13 mouse cellular contexts compared by ENCODE assay signal in the genomic region with DNA sequence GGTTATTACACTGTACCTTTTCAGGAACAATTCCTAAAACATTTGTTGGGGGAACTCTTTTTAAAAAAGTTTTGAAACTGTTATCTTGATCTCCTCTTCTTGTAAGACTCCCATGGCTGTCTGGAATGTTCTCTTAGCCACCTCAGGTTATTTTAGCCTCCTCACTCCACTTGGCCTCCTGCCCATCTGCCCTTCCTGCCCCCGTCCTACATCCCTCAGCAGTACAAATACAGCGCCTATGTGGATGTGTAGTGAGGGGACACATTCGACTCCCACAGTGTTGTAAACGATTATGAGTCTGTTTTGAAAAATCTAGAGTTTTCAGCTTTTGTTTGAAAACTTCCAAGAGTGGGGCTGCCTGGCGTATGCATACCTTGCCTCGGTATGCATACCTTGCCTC. TPM values are rescaled to one million over a fixed set of nuclear protein-coding genes. Genes with fewer than 3 reads are reported as not detected.
A peak's percentile ranks its signal among the peaks of the same experiment; 100 is the strongest.
DNase-seq lines count a peak whose midpoint lies in the region; ATAC-seq and TF ChIP-seq lines count a peak whose summit lies in the region.
"Had no signal": no experiment of that assay in that cellular context is flagged by ENCODE, and none has a peak within 500 bp of the region (broad histone marks: within the 10 kb centered on the region; RNA-seq: fewer than 3 reads in every experiment).

No protein-coding gene starts in this region.

- H3K36me3 ChIP-seq in kidney, postnatal 0 days (ENCODE audit: insufficient read depth, low read length), result no peaks in the 10 kb centered on the region
- peaks cover 7% of the 10 kb centered on the region; the same call in 1 of the 2 replicates for H3K36me3 ChIP-seq in midbrain, embryonic 15.5 days (replicated peaks)
- H3K36me3 ChIP-seq in midbrain, postnatal 0 days (ENCODE audit: insufficient read depth, low read length), result peaks cover 3% of the 10 kb centered on the region; the same call in 1 of the 2 replicates

- H3K27me3 ChIP-seq in kidney, postnatal 0 days (ENCODE audit: insufficient read depth, low read length), result no peaks in the 10 kb centered on the region
- no peaks in the 10 kb centered on the region for H3K27me3 ChIP-seq in midbrain, embryonic 15.5 days (replicated peaks)
- no peaks in the 10 kb centered on the region for H3K27me3 ChIP-seq in midbrain, postnatal 0 days (ENCODE audit: insufficient read depth, low read length)

- H3K9ac ChIP-seq in kidney, postnatal 0 days (ENCODE audit: low read depth, low read length), result no peak overlapping the region
- H3K9ac ChIP-seq in midbrain, embryonic 15.5 days, result no peak overlapping the region
- no peak overlapping the region for H3K9ac ChIP-seq in midbrain, postnatal 0 days (replicated peaks; ENCODE audit: low read length, poor library complexity, severe bottlenecking)

- H3K4me3 ChIP-seq in kidney, postnatal 0 days (replicated peaks; ENCODE audit: low read depth, low read length), result no peak overlapping the region
- H3K4me3 ChIP-seq in midbrain, embryonic 15.5 days, result no peak overlapping the region
- no peak overlapping the region for H3K4me3 ChIP-seq in midbrain, postnatal 0 days (ENCODE audit: low read depth, low read length)
- no peak overlapping the region for H3K4me3 ChIP-seq in olfactory bulb, adult 2 months (ENCODE audit: insufficient read depth, low read depth, low read length)

- TF ChIP-seq CTCF in kidney, postnatal 0 days (IDR thresholded peaks at IDR 0.05; ENCODE audit: low read depth), result no peak
- no peak for TF ChIP-seq CTCF in midbrain, postnatal 0 days (IDR thresholded peaks at IDR 0.05)
- TF ChIP-seq CTCF in olfactory bulb, adult 2 months (IDR thresholded peaks at IDR 0.05; ENCODE audit: insufficient read depth, low read depth, low read length), result no peak

- peaks cover 3% of the 10 kb centered on the region; the same call in 1 of the 2 replicates for H3K4me1 ChIP-seq in kidney, postnatal 0 days (replicated peaks; ENCODE audit: insufficient read depth, low read length)
- H3K4me1 ChIP-seq in midbrain, embryonic 15.5 days, result peaks cover 27% of the 10 kb centered on the region
- H3K4me1 ChIP-seq in midbrain, postnatal 0 days (ENCODE audit: insufficient read depth, low read length), result peaks cover 4% of the 10 kb centered on the region; the same call in 1 of the 2 replicates
- H3K4me1 ChIP-seq in olfactory bulb, adult 2 months (ENCODE audit: control insufficient read depth, insufficient read depth, low read length), result 0 out of 2 replicates have a peak, but pooled peaks cover 4% of the 10 kb centered on the region

- WGBS in kidney, postnatal 0 days, result 42% methylated on average over 6 of the region's 6 CpGs
- 88% methylated on average over 6 of the region's 6 CpGs for WGBS in midbrain, embryonic 15.5 days
- 78% methylated on average over 6 of the region's 6 CpGs for WGBS in midbrain, postnatal 0 days
- WGBS in olfactory bulb, adult 2 months, result 70% methylated on average over 6 of the region's 6 CpGs

- intact Hi-C loops in gastrocnemius, postnatal 36 days (cut with DNase I), result loop anchor here (5.0 kb wide), 1 partner anchor 41 kb away; the partner anchor contains the start of gene Fam13c

- no peak overlapping the region for H3K4me2 ChIP-seq in kidney, postnatal 0 days (ENCODE audit: low read length)
- no peak overlapping the region for H3K4me2 ChIP-seq in midbrain, embryonic 15.5 days
- H3K4me2 ChIP-seq in midbrain, postnatal 0 days (ENCODE audit: low read depth, low read length, poor library complexity, severe bottlenecking), result no peak overlapping the region

- H3K27ac ChIP-seq in kidney, postnatal 0 days, result no peak overlapping the region
- H3K27ac ChIP-seq in midbrain, embryonic 15.5 days, result peak overlapping the region; percentile 77
- H3K27ac ChIP-seq in midbrain, postnatal 0 days (ENCODE audit: low read depth, low read length), result no peak overlapping the region
- H3K27ac ChIP-seq in olfactory bulb, adult 2 months (ENCODE audit: insufficient read depth, low read depth, low read length), result peak overlapping the region; percentile 35; the same call in 1 of the 2 replicates
- H3K27ac ChIP-seq: stomach, postnatal 0 days had no signal

- no peaks in the 10 kb centered on the region for H3K9me3 ChIP-seq in kidney, postnatal 0 days (replicated peaks; ENCODE audit: low read length)
- no peaks in the 10 kb centered on the region for H3K9me3 ChIP-seq in midbrain, embryonic 15.5 days
- H3K9me3 ChIP-seq in midbrain, postnatal 0 days (ENCODE audit: low read length), result no peaks in the 10 kb centered on the region

- TF ChIP-seq POLR2A in olfactory bulb, adult 2 months (IDR thresholded peaks at IDR 0.05; ENCODE audit: insufficient read depth, low read depth, low read length), result no peak

- DNase-seq in gastrocnemius, postnatal 10 days, result peak; percentile 21
- DNase-seq in gastrocnemius, postnatal 36 days, result no peak
- peak; percentile 19 for DNase-seq in kidney, postnatal 0 days (ENCODE audit: low spot score)
- DNase-seq in kidney, adult 18-20 months, result no peak
- no peak for DNase-seq in midbrain, postnatal 0 days (ENCODE audit: low spot score)
- DNase-seq: cerebellum, adult 11-12 months; embryo, embryonic 11 days had no signal

- no peak for ATAC-seq in kidney, postnatal 0 days (replicated peaks; ENCODE audit: low FRiP score, low read depth)
- ATAC-seq in midbrain, embryonic 15.5 days (replicated peaks), result no peak
- no peak for ATAC-seq in midbrain, postnatal 0 days (ENCODE audit: low FRiP score)
- ATAC-seq: CD4-positive, CD25-positive, alpha-beta regulatory T cell, adult 4 months had no signal

RNA-seq across cellular contexts. Expression of gene Fam13c, which starts 43.5 kb away (rescaled TPM):
- 1 to 10 TPM; 6.2 to 7.8 TPM for total RNA-seq in gastrocnemius, postnatal 10 days (2021)
- total RNA-seq in gastrocnemius, postnatal 36 days (2021), result 1 to 10 TPM; 4.7 to 5.8 TPM
- polyA plus RNA-seq in kidney, postnatal 0 days (2015; fragmentation: Nextera tagmentation; extraction: Ambion mirVana), result 5.5 and 6.2 TPM in 2 replicates
- 31.1 and 36.0 TPM in 2 replicates for polyA plus RNA-seq in midbrain, embryonic 15.5 days (2015; fragmentation: Nextera tagmentation; extraction: Ambion mirVana)
- total RNA-seq in midbrain, postnatal 0 days (2014; rRNA removed), result 10.1 and 11.0 TPM in 2 replicates
- 23.1 and 23.6 TPM in 2 replicates for polyA plus RNA-seq in midbrain, postnatal 0 days (2015; fragmentation: Nextera tagmentation; extraction: Ambion mirVana)
- polyA plus RNA-seq in olfactory bulb, adult 2 months (2012; ENCODE audit: insufficient read depth, insufficient read length, low replicate concordance, missing spikeins), result not detected in 2 replicates
- total RNA-seq: granulocyte monocyte progenitor cell, adult 5-6 weeks; monocyte, adult 5-6 weeks had no signal
- polyA plus RNA-seq: CD4-positive, CD25-positive, alpha-beta regulatory T cell, adult 4 months had no signal

Comparison
In these comparisons a context has a peak if more than half of its experiments do, and no peak if none do; other contexts are left out.
1. DNase-seq: peak in gastrocnemius, postnatal 10 days (single experiment) and kidney, postnatal 0 days (single experiment); none in gastrocnemius, postnatal 36 days (0 of 2), kidney, adult 18-20 months (single experiment) and midbrain, postnatal 0 days (single experiment).
2. H3K27ac ChIP-seq: peak in midbrain, embryonic 15.5 days (single experiment) and olfactory bulb, adult 2 months (single experiment); none in kidney, postnatal 0 days (single experiment) and midbrain, postnatal 0 days (single experiment).